Mouse (Mus musculus) embryo, embryonic 9.5 days (tissue): Measurements from ENCODE around the gene Panx3.

Source experiments
- DNase-seq: peaks from one replicate; pipeline ENCODE4 v3.0.0-alpha.2; 2017; ENCODE audit errors: extremely low spot score

Panx3 gene

DNA sequence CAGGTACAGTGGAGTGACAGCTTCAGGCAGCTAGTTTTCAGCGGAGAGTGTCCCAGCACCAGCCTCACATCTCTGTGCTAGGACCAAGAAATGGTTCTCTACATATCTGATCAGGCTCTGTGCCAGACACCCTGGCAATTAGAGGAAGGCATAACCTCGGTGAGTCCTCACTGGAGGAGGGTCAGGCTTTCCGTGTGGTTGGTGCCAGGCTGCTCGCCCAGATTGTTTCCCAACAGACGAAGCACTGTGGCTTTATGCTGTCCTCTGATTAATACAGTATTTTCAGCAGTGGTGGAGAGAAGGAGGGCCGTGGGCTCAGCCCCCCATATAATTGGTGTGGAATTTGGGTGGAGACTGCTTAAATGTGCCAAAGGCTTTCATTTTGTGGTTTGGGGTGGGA lies at the start of gene Panx3:
Gene Panx3, minus strand, starts transcription at position 121 of the 400 bp plus-strand sequence.
- DNase-seq, result no peak

DNA sequence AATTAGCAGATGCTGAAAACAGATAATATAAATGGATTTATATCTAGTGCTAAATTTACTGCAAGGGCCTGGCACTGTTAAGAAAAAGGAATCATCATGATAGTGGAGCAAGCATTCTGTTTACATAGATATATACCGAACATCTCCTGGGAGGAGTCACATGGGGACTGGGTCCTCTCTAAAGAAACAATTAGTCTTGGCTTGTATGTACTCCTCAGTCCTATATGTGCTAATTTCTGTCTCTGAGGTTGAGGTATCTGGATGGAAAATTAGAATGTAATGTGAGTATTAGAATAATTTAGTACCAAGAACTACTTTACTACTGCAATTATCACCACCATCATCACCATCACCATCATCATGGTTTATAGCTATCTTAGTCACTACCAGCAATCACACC lies 47.1 kb upstream of the Panx3 start, which contains the start of gene Olfr160:
Gene Olfr160, minus strand, starts transcription at position 101 of the 400 bp plus-strand sequence.
- DNase-seq, result no peak

DNA sequence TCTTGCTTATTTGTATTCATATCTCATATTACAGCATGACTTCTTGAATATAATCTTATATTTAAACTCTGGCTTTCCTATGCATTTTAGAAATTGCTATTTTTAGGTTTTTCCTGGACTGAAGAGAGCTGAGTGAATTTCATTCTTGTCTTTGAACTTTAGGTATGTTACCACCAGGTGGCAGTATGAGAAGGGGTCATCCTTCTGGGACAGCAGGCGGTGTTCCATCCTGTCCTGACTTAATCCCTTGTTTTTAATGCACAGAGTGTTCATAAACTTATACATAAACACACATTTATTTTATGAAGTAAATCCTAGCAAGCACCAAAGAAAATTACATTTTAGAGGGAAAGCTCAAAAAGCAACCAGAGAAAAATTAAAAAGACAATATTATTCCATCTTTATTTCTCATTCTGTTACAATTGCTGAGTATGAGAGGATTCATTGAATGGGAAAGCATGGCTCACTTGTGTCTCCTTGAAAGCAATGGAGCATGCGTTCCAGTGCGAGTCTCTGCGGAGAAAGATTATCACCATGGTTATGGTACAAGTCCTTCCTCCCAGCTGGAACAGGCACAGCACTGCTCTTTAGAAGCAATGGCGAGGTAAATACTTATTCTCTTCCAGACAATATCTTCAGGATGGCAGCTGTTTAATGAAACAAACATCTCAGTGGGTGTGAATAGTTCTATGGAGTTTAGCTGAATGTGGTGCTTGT lies 21.1 kb upstream of the Panx3 start:
- DNase-seq, result peak; percentile 53

- DNase-seq, result no peak
Measured at GRCm38 (mm10) chr9:37687941-37688303, 18.9 kb upstream of the Panx3 start.

DNA sequence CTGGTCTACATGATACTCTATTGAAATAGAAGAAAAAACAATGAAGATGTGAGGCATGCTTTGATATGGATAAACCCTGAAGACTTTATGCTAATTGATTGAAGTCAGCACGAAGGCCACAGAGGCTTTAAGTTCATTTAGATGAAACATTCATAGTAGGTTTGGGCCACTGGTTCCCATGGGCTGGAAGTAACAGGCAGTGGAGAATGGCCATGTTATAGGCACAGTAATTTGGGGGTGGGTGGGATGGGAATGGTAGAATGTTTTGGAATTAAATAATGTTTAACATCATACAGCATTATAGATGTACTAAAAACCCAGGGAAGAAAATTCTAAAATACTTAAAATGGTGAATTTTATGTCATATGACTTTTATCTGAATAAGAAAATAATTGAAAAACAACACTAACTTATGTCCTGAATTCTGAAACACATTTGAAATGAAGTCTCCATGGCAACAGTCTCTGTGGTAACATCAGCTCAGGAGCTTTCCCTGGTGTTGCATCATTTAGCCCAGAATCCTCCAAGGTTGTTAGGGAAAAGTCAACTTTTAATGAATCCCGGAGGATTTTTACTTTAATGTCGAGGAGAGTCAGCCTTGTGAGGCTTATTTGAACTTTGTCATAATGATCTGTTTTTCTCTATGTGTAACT lies 18.4 kb upstream of the Panx3 start:
- DNase-seq, result no peak

DNA sequence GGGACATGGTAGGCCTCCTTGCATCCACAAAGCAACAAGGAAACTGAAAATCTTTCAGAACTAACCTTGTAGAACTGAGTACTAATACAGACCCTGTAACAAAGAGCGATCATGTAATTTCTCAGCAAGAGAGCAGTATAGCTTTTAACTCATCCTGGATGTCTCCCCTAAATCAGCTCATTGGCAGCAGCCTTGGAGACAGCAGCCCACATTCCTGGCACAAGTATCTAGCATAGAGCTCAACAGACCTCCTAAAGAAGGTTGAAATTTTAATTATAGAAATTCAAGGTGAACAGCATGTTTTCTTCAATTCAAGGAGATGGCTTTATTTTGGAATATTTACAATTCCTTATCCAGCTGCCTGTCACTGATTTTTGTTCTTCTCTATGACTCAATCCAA lies 12.1 kb upstream of the Panx3 start:
- DNase-seq, result no peak

- no peak for DNase-seq
Measured at GRCm38 (mm10) chr9:37675287-37675686, 6.3 kb upstream of the Panx3 start.

GRCm38 (mm10) chr9:37670261-37670660 lies 1.2 kb upstream of the Panx3 start:
- DNase-seq, result no peak

- DNase-seq, result no peak
Measured at GRCm38 (mm10) chr9:37669678-37670077, 643 bp upstream of the Panx3 start.

- DNase-seq, result no peak
Measured at GRCm38 (mm10) chr9:37666045-37666444, 3.0 kb downstream of the Panx3 start.

DNA sequence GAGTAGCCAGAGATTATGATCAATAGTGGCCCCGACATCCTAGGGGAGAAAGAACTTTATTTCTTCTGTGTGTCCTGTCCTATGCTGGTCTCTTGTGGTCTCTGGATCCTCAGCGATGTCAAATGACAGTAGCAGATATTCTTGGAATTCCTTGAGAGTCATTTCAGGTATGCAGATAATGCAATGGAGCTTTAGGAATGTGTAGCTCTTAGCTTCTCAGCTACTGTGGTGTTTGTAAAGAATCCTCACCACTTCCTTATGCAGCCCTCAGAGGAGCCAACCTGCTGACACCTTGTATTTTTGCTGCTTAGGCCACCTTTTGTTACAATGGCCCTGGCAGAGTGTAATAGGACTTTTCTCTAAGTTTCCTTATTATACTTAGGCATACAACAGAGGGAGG lies 4.4 kb downstream of the Panx3 start:
- DNase-seq, result no peak

- DNase-seq, result no peak
Measured at GRCm38 (mm10) chr9:37663210-37663609, 5.8 kb downstream of the Panx3 start.

DNA sequence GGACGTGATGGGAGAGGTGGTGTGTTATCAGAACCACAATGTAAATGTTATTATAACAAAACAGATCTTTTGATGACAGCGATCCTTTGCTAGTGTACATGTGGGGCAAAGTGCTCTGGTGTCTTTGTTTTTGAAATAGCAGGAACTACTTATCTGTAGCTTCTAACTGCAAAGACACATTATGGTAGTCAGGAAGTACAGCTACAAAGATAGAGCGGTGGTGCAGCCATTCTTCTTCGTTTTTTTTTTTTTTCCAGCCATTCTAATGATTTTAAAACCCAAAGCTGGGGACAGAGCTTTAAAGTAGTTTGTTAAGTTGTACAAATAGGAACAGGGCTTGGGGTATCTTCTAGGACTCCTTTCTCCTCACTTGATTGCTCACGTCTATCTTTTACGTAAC lies 9.6 kb downstream of the Panx3 start:
- no peak for DNase-seq

- peak; percentile 87 for DNase-seq
Measured at GRCm38 (mm10) chr9:37656931-37657481, 12.0 kb downstream of the Panx3 start, which contains the start of gene Tbrg1. Gene Tbrg1 (minus strand): TSS chr9:37657312.

GRCm38 (mm10) chr9:37656439-37656881 lies 12.6 kb downstream of the Panx3 start:
- DNase-seq, result no peak

DNA sequence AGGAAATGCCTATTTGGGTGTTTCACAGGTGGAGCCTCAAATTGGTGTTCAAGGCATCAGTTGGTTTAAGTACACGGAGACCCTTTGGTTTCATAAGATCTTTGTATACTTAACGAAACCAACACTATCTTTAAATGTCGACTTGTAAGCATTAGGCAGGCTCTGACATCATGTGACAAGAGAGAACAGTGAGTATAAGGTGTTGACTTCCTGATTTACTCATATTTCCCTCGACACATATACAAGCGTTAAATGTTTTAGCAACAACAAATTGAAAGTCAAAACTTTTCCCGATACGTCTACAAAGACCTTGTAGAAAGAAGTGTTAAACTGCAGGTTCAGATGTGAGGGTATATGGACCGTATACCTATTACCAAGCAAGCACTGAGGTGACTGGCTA lies 13.1 kb downstream of the Panx3 start:
- DNase-seq, result no peak

GRCm38 (mm10) chr9:37653836-37654235 lies 15.2 kb downstream of the Panx3 start:
- no peak for DNase-seq

- DNase-seq, result no peak
Measured at GRCm38 (mm10) chr9:37650639-37651038, 18.4 kb downstream of the Panx3 start.

DNA sequence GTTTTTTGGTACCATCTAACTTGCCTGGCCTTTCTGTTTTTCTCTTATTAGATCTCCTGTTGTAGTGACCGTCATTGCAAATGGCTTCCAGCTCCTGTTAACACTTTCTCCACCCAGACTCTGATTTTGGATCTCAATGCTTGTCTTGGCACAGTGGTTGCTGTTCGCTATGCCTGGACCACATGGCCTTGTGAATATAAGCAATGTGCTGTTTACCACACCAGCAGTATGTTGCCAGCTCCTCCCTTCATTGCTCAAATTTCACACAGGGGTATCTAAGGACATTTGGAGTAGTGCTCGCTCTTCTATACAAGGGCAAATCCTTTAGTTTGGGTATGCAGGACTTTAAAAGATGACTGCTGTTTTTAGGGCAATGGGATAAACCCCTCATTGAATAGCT lies 22.8 kb downstream of the Panx3 start:
- no peak for DNase-seq

GRCm38 (mm10) chr9:37638721-37639120 lies 30.3 kb downstream of the Panx3 start:
- DNase-seq, result no peak

DNA sequence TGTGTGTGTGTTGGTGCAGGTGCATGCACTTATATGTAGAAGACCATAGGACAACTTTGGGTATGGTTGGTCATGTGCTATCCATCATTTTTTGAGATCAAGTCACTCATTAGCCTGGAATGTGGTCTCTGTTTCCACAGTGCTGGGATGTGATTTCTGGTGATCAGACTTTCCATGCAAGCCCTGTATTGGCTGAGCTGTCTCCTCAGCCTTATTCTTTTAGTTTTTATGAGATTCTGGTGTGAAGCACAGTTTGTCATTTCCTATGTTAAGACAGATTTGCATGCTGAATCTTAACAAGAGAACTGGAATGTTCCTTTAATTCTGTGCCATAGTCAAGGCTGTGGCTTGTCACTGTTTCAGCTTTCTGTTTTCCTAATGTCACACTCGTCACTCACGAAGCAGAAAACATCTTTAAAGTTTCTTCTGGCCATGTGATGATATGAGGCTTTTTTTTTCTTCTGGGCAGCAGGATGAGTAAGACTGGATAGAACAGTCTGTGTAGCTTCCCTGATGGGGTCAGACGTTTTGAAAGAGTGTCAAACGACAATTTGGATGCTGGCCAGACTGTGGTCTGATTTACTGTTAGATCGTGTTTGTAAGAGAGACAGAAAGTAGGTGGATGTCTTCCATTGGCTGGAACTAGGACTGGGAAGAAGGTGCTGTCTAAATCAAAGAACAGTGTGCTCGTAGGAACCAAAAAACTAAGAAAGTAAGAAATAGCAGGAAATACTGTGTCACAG lies 32.1 kb downstream of the Panx3 start:
- DNase-seq, result no peak

- peak; percentile 47 for DNase-seq
Measured at GRCm38 (mm10) chr9:37636335-37636734, 32.7 kb downstream of the Panx3 start.
